Mouse (Mus musculus) cerebellum, adult 8-10 months (tissue): ENCODE results near the gene Cxcr6.
"Not testable (repeated sequence)": the region's sequence is repeated elsewhere in the genome, so short reads cannot be mapped to it uniquely, and the experiment has no call there.

Experiments used
- DNase-seq: peaks from one replicate; pipeline ENCODE4 v3.0.0; 2022

The Cxcr6 gene

DNA sequence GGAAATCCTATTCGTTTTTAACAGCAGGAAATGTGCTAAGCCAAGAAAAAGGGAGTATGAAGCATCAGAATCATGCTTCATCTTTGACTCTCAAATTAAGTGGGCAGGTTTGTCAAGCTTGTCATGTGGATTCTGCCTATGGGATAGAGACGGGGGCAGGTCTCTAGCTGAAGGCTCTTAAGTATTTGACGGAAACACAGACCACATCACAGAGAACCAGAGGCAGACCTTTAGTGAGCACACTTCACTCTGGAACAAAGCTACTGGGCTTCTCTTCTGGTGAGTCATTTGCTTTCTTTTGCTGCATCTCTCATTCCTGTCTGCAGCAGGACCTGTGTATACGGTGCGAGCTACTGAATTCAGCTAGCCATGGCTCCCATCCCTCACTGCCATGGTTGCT is at the start of gene Cxcr6:
Gene Cxcr6, plus strand, starts transcription at position 209 of the 400 bp plus-strand sequence.
- DNase-seq = no peak

DNA sequence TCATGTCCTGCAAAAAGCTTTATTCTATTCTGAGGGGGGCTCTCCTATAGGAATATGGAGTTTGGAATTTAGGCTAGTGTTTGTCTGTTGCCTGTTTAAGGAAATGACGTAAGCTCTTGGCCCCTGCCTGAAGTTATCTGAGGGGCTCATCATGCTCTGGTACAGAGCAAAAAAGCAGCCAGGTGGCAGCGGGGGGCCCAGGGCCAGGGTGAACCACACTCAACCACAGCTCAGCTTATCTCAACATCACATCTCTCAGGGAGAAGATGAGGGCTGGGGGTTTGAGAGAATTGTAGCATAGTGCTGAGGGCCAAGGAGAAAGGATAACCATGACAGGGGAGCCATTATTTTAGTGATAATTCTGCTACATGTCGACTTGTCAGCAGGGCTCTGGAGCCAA is 49.5 kb upstream of the Cxcr6 start:
- DNase-seq = no peak

DNA sequence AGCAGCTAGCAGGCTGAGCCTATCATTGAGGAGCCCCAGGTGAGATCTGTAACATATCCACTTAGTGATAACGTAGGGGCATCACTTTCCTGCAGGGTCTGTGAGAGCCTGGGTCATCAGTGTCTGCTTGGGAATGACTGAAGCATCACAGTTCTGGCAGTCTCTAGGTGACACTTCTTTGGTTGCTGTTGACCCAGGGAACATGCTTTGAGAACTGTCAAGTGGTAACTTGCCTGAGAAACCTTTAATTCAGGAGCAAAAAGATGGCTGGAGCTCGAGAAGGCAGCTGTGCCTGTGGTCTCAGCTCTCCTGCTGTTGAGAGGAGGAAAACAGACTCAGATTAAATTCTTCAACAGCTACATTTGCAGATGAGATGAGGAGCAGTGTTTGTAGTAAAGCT is 48.9 kb upstream of the Cxcr6 start:
- DNase-seq = no peak

DNA sequence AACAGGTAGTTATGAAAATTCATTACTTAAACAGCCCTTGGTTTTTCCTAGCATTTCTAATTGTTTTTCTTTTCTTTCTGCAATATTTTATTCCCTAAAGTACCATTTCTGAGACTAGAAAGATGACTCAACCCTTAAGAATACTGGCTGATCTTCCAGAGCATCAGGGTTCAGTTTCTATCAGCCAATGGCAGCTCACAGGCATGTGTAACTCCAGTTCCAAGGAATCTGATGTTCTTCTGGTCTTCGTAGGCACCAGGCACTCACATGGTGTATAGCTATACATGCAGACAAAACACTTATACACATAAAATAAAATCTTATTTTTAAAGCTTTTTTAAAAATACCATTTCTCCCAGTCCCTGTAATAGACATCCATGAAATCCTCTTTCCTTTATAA is 48.1 kb upstream of the Cxcr6 start:
- no peak for DNase-seq

DNA sequence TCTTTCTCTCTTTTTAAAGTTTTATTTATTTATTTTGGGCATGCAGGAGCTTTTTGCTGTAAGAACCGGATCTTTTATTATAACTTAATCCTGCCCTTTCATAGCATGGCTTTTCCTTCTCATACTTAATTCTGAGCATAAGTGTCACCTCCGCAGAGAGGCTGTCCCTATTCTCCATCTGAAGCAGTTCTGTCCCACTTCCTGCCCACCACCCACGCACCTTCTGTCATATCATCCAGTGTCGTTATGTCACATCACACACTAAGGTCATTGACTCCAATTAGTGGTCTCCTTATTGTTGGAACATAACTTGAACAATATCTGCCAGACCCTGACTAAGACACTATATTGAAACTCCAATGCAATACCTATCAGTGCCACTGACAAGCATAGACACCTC is 47.6 kb upstream of the Cxcr6 start:
- no peak for DNase-seq

DNA sequence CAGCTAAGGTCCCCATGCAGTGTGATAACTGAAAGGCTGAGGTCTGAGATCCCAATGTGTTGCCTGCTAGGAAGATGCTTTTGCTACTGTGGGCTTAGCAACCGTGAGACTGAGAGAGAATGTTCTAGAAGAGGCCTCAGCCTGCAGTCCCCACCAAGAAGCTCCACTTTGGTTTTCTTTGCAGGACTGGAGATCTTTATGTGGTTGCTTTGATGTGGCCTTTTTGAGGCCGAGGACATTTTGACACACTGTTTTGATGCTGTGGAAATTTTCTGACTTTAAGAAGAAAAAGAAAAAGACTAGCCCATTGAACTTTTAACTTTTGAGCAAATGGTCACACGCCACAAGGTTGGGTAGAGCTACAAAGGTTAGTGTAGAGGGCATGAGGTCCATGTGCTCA is 45.5 kb upstream of the Cxcr6 start:
- DNase-seq = no peak

DNA sequence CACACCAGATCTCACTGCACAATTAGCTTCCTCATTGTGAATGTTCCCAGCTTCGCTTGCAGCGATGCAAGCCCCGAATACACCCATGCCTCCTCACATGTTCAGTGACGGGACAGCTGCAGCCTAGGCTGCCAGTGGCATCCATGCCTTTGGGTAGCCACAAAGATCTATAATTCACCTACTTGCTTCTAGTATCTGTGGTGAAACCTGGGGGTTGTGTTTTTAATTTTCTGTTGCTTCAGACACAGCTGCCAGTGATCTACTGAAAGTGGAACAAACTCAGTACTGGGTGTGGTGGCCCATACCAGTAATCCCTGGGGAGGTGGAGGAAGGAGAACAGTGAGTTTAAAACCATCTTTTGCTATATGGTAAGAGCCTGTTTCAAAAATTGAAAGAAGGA is 43.4 kb upstream of the Cxcr6 start:
- DNase-seq = no peak

DNA sequence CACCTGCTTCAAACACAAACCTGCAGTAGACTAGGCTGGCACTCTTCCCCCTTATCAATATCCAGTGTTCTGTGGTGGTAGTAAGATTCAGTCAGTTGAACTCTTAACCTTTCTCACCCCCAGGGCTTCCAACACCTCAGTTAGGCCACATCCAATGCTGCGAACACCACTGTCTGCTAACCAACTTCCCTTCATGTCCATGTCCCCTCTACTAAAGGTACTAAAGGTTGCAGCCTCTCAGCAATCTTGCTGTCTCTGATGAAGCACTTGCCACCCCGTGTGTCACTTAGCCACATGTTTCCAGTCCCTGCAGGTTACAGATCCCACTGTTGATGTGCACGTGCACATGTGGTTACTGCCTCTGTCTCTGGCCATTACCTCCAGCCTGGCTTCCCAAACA is 42.5 kb upstream of the Cxcr6 start:
- no peak for DNase-seq

DNA sequence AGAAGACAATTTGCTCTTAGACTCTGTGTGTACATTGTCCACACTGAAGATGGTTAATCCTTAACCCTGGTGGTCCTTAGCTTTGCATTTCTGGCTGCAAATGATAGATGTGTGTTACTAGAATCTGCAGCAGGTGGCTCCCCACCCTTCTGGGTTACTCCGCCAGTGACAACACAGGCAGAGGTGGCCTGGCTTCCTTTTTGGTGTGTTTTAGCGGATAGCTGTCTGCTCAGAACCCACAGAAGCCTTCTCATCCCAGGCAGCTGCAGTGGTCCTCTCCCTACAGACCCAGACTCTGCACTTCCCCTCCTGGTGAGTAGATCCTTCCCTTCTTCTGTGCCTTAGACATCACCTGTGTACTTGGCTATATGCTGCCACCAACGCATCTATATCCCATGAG is 39.3 kb upstream of the Cxcr6 start:
- no peak for DNase-seq

DNA sequence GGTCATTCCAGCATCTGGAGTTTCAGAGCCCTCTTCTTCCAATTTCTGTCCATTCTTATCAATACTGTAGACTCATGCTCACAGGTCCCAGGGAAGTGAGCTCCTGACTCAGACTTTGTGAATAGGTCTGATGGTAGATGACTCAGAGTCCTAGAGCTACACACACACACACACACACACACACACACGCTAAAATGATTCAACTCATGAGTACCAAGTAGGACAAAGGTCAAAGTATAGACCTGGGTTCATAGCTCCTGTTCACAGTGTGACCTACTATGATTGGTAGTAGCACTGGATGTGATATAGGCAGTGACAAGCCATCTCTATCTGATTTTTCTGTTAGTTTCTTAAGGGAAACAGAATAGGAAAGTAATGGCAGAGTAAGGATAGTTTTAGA is 37.8 kb upstream of the Cxcr6 start:
- no peak for DNase-seq

DNA sequence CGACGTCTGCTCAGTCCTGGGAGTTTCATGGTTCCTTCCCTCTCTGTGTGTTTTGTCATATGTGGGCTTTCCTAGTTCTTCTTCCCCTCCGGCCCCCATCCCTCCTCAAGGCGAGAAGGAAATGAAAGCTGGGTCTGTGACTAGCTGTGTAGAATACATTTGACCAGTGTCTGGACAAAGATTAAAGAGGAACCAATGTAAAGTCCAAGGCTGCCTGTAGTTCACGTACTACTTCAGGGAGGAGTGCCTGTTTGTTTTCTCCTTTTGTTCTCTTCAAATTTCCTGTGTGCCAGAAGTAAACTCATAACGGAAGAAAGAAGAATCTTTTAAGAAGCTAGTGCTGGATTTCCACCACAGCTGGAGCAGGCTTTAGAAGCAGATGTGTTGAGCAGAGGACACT is 36.7 kb upstream of the Cxcr6 start:
- DNase-seq = no peak

DNA sequence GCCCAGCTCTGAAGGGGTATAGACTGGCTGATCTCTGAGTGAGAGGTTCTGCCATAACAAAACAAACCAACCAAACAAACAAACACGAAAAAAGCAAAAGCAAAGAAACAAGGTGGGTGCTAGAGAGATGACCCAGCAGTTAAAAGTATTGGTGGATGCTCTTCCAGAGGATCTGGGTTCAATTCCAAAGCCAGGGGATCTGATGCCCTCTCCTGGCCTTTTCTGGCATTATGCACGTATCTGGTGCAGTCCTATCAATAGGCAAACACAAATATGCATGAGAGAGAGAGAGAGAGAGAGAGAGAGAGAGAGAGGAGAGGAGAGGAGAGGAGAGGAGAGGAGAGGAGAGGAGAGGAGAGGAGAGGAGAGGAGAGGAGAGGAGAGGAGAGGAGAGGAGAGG is 33.0 kb upstream of the Cxcr6 start:
- not testable (repeated sequence) for DNase-seq

DNA sequence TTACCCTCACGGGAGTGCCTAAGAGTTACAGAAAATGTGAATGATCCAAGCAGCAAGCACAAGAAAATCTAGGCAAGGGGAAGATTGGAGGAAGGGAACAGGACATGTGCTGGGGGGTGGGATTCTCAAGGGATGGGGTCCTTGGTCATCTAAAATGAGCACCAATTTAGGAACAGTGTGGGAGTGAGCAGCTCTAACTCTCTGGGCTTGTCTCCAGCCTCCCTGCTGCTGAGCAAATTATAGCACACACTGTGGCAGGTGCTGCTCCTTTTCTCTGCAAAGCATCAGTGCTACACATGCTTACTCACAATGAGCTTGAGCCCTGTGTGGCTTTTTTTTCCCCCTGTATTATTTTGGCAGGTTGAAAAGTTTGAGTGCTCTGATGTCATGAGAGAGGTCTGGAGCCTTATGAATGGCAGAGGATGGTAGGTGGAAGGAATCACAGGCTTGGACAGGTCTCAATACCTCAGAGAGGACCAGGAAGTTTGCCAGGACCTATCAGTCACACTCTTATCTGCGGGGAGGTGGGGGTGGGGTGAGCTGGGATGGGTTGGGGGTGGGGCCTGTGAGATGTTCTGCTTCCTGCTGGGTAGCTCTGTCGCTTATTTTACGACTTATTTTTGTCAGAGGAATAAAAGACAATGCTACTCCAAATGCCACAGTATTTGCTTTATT is 17.3 kb upstream of the Cxcr6 start:
- DNase-seq = no peak

DNA sequence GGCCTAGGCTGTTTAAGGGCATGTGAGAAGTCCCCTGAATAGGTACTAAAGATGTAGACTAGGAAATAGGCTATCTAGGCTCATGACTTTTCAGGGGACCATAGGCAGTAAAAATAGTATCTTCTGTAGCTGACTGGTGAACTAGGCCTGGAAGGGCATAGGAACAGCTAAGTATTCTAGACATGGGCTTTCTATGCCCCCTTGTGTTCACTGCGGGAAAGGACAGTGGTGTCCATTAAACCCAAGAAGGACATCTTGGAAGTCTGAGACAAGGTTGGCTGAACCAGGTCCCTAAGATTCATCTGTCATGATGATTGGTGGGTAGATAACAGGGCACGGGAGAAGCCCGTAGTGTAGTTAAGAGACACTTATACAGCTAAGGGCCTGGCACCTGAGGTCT is 10.1 kb upstream of the Cxcr6 start:
- DNase-seq = peak; percentile 15

DNA sequence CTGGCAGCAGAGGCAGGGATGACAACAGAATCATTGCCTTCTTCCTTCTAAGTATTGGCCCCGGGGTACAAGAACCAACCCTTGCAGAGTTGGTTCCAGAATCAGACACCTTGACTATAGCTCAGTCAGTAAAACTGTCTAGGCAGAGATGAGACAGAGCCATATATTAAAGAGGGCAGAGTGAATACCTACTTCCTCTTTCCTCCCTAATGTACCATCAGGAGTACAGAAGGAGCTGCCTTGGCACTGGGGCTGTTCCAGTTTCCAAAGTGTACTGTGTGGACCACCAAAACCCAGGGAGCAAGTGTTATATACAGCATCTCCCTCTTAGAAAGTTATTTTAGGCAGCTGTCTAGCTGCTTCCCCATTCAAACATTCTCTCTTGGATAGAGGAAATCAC is 4.7 kb upstream of the Cxcr6 start:
- no peak for DNase-seq

DNA sequence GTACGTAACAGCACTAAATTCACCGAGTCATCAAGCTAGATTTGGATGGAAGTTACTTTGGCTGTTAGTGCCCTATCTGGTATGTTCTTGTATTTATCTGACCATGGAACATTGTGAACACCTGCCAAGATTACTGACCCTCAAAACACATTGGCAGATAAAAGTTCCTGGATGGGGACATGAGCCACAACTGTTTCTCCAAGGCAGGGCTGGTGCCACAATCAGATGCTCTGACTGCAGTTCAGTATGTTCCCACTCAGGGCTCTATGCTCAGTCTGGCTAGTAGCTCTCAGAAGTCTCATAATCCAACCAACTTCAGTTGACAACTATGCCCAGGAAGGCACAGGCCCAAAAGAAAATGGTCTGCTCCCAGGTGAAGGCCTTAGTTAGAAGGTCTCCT is 3.9 kb upstream of the Cxcr6 start:
- DNase-seq = no peak

DNA sequence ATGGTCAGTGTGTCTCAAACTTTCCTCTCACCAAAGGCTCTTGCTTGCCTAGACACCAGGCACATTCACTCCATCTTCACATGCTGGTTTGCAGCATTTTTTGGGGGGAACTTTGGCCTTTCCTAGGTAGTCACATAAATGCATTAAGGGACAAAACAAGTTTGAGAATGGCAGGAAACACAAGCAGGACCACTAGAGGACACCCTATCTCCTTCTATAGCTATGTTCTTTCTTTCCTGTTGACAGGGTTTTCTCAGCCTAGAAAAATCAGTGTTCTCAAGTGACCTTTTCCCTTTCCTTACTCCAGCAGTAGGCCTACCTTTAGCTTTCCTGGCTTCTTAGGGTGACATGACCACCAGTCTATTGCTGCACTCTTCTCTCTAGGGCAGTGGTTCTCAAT is 3.4 kb upstream of the Cxcr6 start:
- DNase-seq = no peak

DNA sequence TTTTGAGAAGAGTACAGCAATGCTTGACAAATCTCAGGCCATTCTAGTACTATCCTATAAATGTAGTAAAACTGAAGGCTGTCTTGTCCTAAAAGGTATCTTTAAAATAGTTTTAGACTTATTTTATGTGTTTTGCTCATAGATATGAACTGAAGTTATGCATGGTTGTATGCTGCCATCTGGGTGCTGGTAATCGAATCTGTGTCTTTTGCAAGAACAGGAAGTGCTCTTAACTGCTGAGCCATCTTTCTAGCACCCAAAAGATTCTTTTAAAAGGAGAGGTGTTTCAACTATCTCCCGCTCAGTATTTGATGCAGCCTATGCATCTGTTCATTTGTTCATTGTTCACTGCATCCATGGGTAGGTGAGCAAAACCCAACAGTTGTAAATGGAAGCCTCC is 1.0 kb upstream of the Cxcr6 start:
- DNase-seq = no peak

DNA sequence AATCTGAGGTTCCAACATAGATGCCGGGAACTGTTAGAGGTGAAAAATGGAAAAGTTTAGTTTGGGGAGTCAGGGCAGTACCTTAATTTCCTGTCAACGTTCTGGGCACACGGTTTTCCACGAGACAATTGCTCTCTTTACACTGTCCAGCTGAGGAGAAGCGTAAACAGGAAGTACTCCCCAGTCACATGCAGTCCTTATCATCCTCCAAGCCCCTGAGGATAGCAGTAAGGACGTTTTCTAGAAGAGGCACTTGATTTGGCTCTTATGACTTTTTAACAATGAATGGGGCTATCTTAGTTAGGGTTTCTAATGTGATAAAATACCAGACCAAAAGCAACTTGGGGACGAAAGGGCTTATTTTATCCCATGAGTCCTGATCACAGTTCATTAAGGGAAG is 2.3 kb downstream of the Cxcr6 start:
- no peak for DNase-seq

DNA sequence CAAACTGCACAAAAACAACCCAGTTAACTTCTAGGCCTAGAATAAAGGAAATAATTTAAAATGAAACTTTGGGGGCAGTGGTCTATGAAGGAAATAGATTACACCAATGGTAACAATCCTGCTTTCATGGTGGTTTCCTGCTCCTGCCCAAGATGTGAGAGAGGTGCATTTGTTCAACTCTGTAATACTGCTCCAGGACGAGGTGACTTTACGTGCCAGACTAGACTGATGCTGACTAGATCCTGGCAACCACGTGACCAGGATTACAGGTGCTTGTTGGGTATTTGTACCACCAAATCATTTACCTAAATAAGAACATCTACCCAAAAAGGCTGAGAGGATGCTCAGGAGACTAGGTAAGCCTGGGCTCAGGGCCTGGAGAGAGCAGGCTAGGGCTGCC is 5.6 kb downstream of the Cxcr6 start:
- no peak for DNase-seq

DNA sequence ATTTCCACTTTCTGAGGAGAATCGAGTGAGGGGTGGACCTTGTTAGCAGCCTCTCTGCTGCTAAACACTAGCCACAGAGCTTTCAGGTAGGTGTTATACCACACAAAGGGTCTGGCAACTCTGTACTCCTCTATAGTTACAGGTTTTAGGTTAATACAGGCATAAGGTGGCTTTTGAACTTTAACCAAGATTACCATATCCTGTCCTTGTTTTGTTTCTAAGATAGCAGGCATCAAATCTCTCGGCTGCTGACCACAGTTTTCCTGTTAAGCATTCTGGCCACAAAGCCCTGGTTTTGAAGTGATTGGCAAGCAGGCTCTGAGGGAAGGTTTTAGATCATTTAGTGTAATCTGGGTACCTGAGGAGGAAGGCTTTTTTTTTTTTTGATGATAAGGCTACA is 8.1 kb downstream of the Cxcr6 start:
- no peak for DNase-seq

DNA sequence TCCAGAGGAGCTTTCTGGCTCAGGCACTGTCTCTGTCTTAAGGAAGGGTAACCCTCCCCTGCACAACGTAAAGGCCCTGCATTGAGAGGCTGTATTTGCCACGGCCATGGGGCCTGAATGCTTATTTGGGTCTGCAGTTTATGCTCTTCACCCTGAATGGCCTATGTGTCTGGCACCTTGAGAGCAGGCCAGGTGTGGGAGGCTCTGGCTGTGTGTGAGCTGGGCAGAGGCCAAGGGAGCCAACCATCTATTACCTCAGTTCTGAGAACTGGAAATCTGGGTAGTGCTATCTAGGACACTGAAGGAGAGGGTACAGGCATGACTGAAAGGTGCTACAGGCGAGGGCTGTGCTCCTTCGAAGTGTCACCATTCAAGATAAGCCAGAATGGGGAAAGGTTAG is 8.5 kb downstream of the Cxcr6 start:
- DNase-seq = peak; percentile 43

DNA sequence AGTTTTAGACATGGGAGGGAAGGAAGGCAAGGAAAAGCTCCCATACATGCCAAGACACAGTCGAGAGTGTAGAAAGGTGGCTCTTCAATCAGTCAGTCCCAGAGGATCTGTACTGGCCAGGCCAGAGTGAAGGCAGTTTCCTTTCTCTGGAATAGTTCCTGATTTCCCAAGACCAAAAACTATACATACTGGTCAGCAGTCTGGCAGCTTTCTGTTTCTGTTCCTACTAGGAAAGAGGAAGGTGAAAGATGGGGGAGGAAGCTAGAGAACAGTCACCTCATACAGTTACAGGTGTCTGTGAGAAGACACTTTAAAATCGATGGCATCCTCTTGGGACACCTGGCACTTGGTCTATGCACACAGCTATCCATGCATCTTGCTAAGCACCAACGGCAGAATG is 9.2 kb downstream of the Cxcr6 start:
- peak; percentile 10 for DNase-seq

DNA sequence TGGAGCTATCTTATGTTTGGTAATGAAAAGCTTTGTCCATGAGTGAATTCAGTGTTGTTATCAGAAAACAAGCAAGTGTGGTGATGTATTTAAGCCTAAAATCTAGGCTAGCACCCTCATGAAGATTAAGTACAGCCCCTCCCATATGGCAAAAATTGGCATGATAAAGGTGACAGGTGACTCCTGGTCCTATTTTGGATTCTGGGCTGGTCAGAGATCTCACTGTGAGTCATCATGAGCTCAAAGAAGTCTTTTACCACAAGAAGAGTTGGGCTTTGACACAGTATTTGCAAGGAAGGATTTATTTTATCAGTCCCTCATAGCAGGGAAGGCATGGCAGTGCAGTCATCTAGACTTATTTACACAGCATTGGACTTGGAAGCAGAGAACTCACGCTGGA is 9.7 kb downstream of the Cxcr6 start:
- peak; percentile 21 for DNase-seq

DNA sequence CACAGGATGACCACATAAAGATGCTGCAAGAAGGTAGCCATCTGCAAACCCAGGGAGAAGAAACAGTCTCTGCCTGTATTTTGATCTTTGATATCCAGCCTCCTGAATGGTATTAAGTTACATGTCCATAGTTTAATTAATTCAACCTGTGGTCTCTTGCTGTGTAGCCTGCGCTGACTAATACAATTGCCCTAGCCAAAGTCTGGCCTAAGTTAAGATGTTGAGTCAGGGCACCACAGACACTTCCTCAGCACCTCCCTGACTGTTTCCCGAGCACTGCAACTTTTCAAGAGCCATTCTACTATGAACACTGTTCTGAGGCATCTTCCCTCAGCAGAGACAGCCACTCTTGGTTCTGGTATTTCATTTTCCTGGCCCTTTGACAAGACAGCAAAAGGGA is 12.3 kb downstream of the Cxcr6 start:
- no peak for DNase-seq

DNA sequence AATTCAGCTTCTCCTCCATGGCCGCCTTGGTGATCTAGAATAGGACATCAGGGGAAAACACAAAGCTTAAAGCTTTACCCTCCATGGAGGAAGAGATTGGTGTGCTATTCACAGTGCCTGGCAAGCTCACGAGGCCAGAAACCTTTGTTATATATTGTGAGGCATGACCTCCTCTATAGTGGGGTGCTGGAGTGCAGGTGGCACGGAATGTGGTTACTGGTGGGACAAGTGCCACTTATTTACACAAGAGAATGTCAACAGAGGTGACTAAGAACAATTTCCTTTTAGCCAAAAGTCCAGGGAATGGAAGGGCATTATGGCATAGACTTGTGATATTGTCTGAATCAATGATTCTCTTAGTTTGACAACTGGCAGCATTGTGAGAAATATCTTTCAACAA is 20.4 kb downstream of the Cxcr6 start:
- no peak for DNase-seq
